Mouse (Mus musculus) neural tube, embryonic 11.5 days (tissue): Measurements from ENCODE around the gene Akap2. TPM values are rescaled to one million over a fixed set of nuclear protein-coding genes. Genes with fewer than 3 reads are reported as not detected.

Source experiments
- ATAC-seq: fragments of 200-750 bp; cut with Nextera tagmentation; 2 replicates; pipeline ENCODE4 v1.8.0; 2017; ENCODE audit warnings: moderate number of reproducible peaks, mild to moderate bottlenecking, moderate TSS enrichment, moderate library complexity; ENCODE audit not compliant: insufficient read depth, low FRiP score, low TSS enrichment
- DNase-seq: peaks from one replicate; pipeline ENCODE4 v3.0.0-alpha.2; 2015; ENCODE audit warnings: low spot score
- H3K27ac ChIP-seq: fragments of 300-500 bp; sonication (generic); 2 replicates; pipeline ENCODE4 v1.5.1; 2014; ENCODE audit warnings: low read depth, mild to moderate bottlenecking, low read length
- H3K27me3 ChIP-seq: fragments of 300-500 bp; sonication (generic); 2 replicates; pipeline ENCODE4 v1.6.1; 2014; ENCODE audit warnings: mild to moderate bottlenecking, low read length, mixed read lengths; ENCODE audit not compliant: control insufficient read depth, insufficient read depth
- H3K36me3 ChIP-seq: fragments of 300-500 bp; sonication (generic); 2 replicates; pipeline ENCODE4 v1.6.1; 2014; ENCODE audit warnings: mild to moderate bottlenecking, low read length, moderate library complexity, mixed read lengths; ENCODE audit not compliant: control insufficient read depth, insufficient read depth
- H3K4me1 ChIP-seq: fragments of 300-500 bp; sonication (generic); 2 replicates; pipeline ENCODE4 v1.6.1; 2014; ENCODE audit warnings: low read length, mixed read lengths; ENCODE audit not compliant: control insufficient read depth, insufficient read depth
- H3K4me2 ChIP-seq: fragments of 300-500 bp; sonication (generic); 2 replicates; pipeline ENCODE4 v1.6.1; 2014; ENCODE audit warnings: low read depth, mild to moderate bottlenecking, moderate library complexity
- H3K4me3 ChIP-seq: fragments of 300-500 bp; sonication (generic); 2 replicates; pipeline ENCODE4 v1.5.1; 2014; ENCODE audit warnings: low read depth, low read length
- H3K9ac ChIP-seq: fragments of 300-500 bp; sonication (generic); 2 replicates; pipeline ENCODE4 v1.6.1; 2014; ENCODE audit warnings: mild to moderate bottlenecking, low read length
- H3K9me3 ChIP-seq: fragments of 300-500 bp; sonication (generic); 2 replicates; pipeline ENCODE4 v1.6.1; 2016; ENCODE audit warnings: low read length; ENCODE audit not compliant: control insufficient read depth
- WGBS: fragments of 180-500 bp; shearing (Covaris S2); extraction: QIAGEN DNeasy Blood & Tissue Kit; methylation state at CpG from one replicate; pipeline ENCODE4 v1.1.7; 2014; 5-methylcytosine and 5-hydroxymethylcytosine counted together
- polyA plus RNA-seq: library from polyadenylated mRNA; unstranded; fragments of >200 nt; fragmentation: Nextera tagmentation; extraction: Ambion mirVana; gene quantifications from 2 replicates; pipeline ENCODE4 v1.2.1, GENCODE M21; 2014

The Akap2 gene
- polyA plus RNA-seq, 1 experiment from 2014 or later = 29.7 TPM

DNA sequence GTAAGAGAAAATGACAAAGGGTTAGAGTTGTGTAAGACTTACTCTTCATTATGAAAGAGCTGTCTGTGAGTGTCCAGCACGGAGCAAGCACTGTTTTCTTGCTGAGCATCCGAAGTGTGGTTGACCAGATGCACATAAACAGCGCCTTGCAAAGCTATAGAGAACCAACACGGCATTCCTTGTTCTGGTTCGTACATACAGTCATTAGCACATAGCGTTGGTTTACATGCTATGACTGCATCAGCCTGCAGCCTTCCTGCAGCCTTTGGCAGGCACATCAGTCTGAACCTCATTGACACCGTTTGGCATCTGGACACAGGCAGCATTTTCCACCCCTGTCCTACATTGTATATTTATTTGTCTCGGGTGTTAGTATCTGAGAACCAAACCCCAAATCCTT, 98.7 kb downstream of the Akap2 start:
- H3K4me2 ChIP-seq = no peak overlapping the region
- no peak for ATAC-seq
- WGBS = 93% methylated on average over 8 of the region's 8 CpGs

DNA sequence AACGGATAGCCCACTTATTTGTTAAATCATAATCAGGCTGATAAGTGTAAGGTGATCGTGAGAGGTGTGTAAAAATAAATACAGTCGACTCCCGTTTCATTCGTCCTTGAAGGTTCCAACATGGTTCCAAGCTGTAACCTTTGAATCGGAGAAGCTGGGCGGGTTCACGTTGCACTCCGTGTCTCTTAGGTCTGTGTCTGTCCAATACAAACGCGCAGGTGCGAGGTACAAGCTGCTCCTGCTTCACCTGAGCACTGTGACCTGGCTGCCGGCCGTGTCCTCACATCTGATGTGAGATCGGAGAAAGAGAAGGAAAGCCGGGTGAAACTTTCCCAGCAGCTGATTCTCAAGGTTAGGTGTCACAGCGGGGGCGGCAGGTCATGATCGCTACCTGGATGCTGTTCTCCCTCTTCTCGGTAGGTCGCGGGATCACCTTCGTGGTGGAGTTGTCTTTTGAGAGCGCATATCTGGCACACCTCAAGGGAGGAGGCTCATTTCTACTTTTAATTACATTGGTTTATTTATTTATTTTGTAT, 103.5 kb downstream of the Akap2 start:
- no peak overlapping the region for H3K27ac ChIP-seq
- no peak overlapping the region for H3K4me3 ChIP-seq
- H3K9me3 ChIP-seq = no peaks in the 10 kb centered on the region
- H3K4me2 ChIP-seq = no peak overlapping the region
- H3K27me3 ChIP-seq = no peaks in the 10 kb centered on the region
- peaks cover 19% of the 10 kb centered on the region for H3K4me1 ChIP-seq
- H3K9ac ChIP-seq = no peak overlapping the region
- no peak for DNase-seq
- ATAC-seq = no peak
- no peaks in the 10 kb centered on the region for H3K36me3 ChIP-seq
- WGBS = 90% methylated on average over 24 of the region's 24 CpGs

More for the DNA sequence above, 98.7 kb downstream of the Akap2 start:
- Histone ChIP-seq H3K36me3 (no peaks in the 10 kb centered on the region), H3K27me3 (no peaks in the 10 kb centered on the region), H3K9ac (no peak overlapping the region), H3K4me1 (no peaks in the 10 kb centered on the region), H3K4me3 (no peak overlapping the region), H3K27ac (no peak overlapping the region), H3K9me3 (no peaks in the 10 kb centered on the region)
- DNase-seq = no peak

DNA sequence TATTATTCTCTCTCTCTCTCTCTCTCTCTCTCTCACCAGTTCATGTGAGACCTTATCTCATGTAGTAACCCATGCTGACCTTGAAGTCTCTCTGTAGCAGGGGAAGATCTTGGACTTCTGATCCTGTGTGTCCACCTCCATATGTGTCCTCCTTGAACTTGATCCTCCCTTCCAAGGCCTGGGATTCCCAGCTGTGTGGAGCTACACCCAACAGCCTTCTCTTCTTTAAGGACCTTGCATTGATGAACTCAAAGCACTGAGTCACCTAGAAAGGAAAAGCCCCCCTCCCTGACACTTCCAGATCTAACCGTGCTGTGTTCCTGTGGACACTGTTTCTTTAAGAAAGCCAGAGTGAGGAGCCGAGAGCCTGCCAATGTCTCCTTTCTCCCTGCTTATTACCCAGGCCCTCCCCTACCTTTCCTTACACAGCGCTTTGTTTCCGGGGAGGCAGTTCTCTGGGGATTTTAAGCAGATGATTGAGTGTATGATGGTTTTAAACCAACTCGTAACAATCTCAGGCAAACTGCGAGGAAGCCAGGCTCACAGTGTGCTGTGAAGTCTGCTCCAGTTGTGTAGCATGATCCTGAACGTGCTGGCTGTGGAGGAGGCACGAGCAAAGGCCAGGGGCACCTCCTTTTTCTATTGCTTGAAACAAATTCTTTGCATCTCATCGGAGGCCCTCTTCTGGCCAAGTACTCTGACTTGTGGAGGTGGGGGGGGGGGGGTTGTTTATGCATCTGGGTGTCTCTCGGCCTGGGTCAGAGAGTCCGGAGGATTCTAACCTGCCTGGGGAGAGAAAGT, 104.3 kb downstream of the Akap2 start:
- WGBS = 17% methylated on average over 11 of the region's 11 CpGs
- H3K27me3 ChIP-seq = no peaks in the 10 kb centered on the region

DNA sequence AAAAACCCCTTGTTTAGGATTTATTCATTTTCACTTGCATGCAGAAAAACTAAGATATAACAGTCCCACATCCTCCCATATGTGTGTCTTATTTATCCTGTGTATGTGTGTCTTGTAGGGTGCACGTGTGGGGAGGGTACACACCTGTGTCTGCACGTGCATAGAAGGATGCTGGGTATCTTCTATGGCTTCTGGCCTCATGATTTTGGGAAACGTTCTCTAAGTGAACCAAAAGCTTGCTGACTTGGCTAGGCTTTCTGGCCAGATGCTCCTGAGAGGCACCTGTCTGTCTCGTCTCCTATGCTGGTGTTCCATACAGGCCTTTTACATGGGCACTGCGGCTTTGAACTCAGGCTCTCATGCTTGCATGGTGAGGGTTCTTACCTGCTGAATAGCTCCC, 105.2 kb downstream of the Akap2 start:
- Histone ChIP-seq H3K4me3 (no peak overlapping the region), H3K27ac (no peak overlapping the region), H3K9me3 (no peaks in the 10 kb centered on the region), H3K9ac (no peak overlapping the region), H3K4me2 (no peak overlapping the region), H3K4me1 (peaks cover 19% of the 10 kb centered on the region), H3K27me3 (no peaks in the 10 kb centered on the region), H3K36me3 (no peaks in the 10 kb centered on the region)
- DNase-seq (no peak), ATAC-seq (no peak)
- 90% methylated on average over 5 of the region's 5 CpGs for WGBS

More for the DNA sequence above, 104.3 kb downstream of the Akap2 start:
- Histone ChIP-seq H3K27ac (peak overlapping the region; percentile 42; the same call in 1 of the 2 replicates), H3K9ac (no peak overlapping the region; the same call in 1 of the 2 replicates), H3K4me2 (peak overlapping the region; percentile 22; the same call in 1 of the 2 replicates), H3K36me3 (no peaks in the 10 kb centered on the region), H3K4me3 (no peak overlapping the region), H3K9me3 (no peaks in the 10 kb centered on the region), H3K4me1 (peaks cover 19% of the 10 kb centered on the region)
- ATAC-seq (no peak), DNase-seq (no peak)

DNA sequence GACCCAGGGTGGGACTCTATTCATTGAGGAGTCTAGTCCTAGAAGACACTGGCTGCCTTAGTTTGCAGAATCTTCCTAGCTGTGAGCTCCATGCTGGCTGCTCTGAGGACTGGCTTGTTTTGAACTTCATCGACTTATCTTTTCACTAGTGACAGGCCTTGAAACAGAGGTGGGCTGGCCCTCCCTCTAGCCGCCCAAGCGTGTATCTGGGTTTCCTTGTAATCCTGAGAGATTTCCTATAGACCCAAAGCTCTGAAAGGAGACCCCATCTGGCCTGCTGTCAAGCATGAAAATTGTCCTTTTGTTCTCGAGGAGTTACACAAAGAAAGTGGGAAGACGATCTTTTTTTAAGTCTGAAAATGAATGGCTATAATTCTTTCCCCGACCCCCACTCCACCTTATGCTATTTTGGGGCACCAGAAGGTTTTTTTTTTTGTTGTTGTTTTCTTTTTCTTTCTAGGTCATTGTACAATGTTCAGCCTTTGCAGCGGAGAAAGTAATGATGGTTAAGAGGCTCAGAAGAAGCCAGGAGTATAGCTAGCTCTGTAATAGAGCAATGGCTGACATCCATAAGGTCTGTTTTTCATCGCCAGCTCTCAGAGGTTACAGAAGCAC, 107.3 kb downstream of the Akap2 start:
- Histone ChIP-seq H3K9ac (no peak overlapping the region), H3K27me3 (no peaks in the 10 kb centered on the region), H3K4me2 (no peak overlapping the region), H3K4me1 (peaks cover 19% of the 10 kb centered on the region), H3K27ac (peak overlapping the region; percentile 63), H3K36me3 (no peaks in the 10 kb centered on the region), H3K9me3 (no peaks in the 10 kb centered on the region), H3K4me3 (no peak overlapping the region)
- WGBS = 28% methylated on average over 8 of the region's 8 CpGs
- peak; percentile 85 for ATAC-seq
- peak; percentile 69 for DNase-seq

DNA sequence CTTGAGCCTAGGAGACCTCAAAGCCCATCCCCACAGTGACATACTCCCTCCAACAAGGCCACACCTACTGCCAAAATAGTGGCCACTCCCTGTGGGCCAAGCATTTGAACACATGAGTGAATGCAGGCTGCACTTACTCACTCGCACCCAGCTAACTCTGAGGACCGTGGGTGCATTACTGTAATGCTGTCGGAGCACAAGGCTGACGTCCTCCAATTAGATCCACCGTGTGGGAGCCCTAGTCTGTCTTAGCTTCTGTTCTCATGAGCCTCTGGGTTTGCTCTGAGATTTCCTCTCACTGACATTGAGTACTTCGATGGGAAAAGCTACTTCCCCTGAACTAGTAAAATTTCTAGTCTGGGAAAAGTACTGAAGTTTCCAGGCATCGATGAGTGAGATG, 108.8 kb downstream of the Akap2 start:
- H3K9me3 ChIP-seq = no peaks in the 10 kb centered on the region
- H3K27ac ChIP-seq = no peak overlapping the region
- no peak overlapping the region for H3K4me3 ChIP-seq
- no peak for DNase-seq
- peaks cover 19% of the 10 kb centered on the region for H3K4me1 ChIP-seq
- no peak for ATAC-seq
- no peak overlapping the region for H3K9ac ChIP-seq
- no peak overlapping the region for H3K4me2 ChIP-seq
- WGBS = 87% methylated on average over 7 of the region's 7 CpGs
- H3K36me3 ChIP-seq = no peaks in the 10 kb centered on the region
- no peaks in the 10 kb centered on the region for H3K27me3 ChIP-seq

DNA sequence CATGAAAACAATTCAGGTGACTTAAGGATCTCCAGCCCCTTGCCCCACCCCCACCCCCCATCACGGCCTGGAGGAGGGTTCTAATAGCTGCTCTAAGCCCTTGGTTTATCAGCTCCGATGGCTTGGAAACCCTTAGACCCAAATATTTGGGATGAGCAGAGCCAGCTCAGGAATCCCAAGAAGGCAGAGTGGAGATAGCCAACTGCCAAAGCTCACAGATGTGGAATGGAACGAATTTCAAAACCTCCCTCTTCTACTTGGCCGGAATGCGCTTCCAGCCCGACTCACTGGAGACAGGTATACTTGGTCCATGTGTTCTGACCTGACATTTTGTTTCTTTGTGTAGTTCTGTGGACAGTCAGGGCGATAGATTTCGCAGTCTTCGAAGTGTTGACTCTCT, 111.7 kb downstream of the Akap2 start:
- DNase-seq = no peak
- no peaks in the 10 kb centered on the region for H3K36me3 ChIP-seq
- H3K27ac ChIP-seq = no peak overlapping the region
- H3K9ac ChIP-seq = no peak overlapping the region
- 77% methylated on average over 9 of the region's 9 CpGs for WGBS
- no peaks in the 10 kb centered on the region for H3K9me3 ChIP-seq
- no peak for ATAC-seq
- H3K27me3 ChIP-seq = no peaks in the 10 kb centered on the region
- no peak overlapping the region for H3K4me3 ChIP-seq
- H3K4me1 ChIP-seq = peaks cover 21% of the 10 kb centered on the region
- H3K4me2 ChIP-seq = no peak overlapping the region

DNA sequence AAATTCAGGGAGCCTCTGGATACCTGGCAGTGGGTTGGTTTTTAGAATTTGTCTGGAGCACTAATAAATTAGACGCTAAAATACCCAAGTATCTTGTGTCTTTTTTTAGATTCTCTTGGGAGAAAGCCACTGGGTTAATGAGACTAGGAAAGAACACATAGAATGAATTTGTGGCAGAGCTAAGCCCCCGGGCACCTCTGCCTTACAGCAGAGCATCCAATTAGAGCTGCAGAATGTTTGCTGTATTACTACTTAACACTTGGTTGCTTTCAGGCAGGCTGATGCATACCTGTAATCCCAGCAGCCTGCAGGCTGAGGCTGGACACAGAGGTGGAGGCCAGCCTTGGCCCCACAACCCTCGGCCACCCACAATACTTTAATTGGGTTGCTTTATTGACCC, 112.3 kb downstream of the Akap2 start:
- DNase-seq (no peak), ATAC-seq (no peak)
- Histone ChIP-seq H3K27ac (no peak overlapping the region), H3K9me3 (no peaks in the 10 kb centered on the region), H3K27me3 (no peaks in the 10 kb centered on the region), H3K4me2 (no peak overlapping the region), H3K4me3 (no peak overlapping the region), H3K9ac (no peak overlapping the region), H3K36me3 (no peaks in the 10 kb centered on the region), H3K4me1 (peaks cover 19% of the 10 kb centered on the region)
- WGBS = 73% methylated on average over 3 of the region's 3 CpGs

DNA sequence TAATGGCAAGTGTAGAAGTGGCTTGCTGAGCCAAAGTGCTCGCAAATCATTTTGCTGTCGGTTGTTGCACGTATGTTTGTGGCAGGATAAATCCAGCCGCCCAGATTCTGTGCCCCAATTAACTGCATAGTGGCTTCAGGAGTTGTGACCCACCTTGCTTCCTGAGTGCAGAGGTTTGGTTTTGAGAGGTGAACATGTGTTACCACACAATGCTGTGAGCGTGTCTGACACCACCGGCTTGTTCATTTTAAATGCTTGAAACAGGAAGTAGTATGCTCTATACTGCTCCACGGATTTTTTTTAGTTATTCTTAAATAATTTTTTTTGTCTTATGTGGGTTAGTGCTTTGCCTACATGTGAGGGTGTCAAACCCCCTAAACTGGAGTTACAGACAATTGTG, 114.9 kb downstream of the Akap2 start:
- DNase-seq (no peak), ATAC-seq (no peak)
- Histone ChIP-seq H3K9me3 (no peaks in the 10 kb centered on the region), H3K9ac (no peak overlapping the region), H3K4me1 (peaks cover 13% of the 10 kb centered on the region), H3K27ac (no peak overlapping the region), H3K4me2 (no peak overlapping the region), H3K27me3 (no peaks in the 10 kb centered on the region), H3K36me3 (no peaks in the 10 kb centered on the region), H3K4me3 (no peak overlapping the region)
- WGBS = 45% methylated on average over 7 of the region's 7 CpGs
